Mouse (Mus musculus) neural tube, embryonic 14.5 days (tissue): ENCODE measurements around the gene Car15. TPM values are rescaled to one million over a fixed set of nuclear protein-coding genes. Genes with fewer than 3 reads are reported as not detected.

Experiments
- ATAC-seq: fragments of 200-750 bp; cut with Nextera tagmentation; 2 replicates; pipeline ENCODE4 v1.8.0; 2017; ENCODE audit warnings: low read depth, mild to moderate bottlenecking, moderate TSS enrichment, moderate library complexity
- H3K27ac ChIP-seq: fragments of 300-500 bp; sonication (generic); 2 replicates; pipeline ENCODE4 v1.5.1; 2014; ENCODE audit warnings: low read depth, mild to moderate bottlenecking, control low read depth, low read length, moderate library complexity, mixed read lengths
- H3K27me3 ChIP-seq: fragments of 300-500 bp; sonication (generic); 2 replicates; pipeline ENCODE4 v1.6.1; 2014; ENCODE audit warnings: low read length; ENCODE audit not compliant: control insufficient read depth, insufficient read depth
- H3K36me3 ChIP-seq: fragments of 300-500 bp; sonication (generic); 2 replicates; pipeline ENCODE4 v1.6.1; 2014; ENCODE audit warnings: low read length, mixed read lengths; ENCODE audit not compliant: control insufficient read depth, insufficient read depth
- H3K4me1 ChIP-seq: fragments of 300-500 bp; sonication (generic); 2 replicates; pipeline ENCODE4 v1.6.1; 2014; ENCODE audit warnings: low read length; ENCODE audit not compliant: control insufficient read depth, insufficient read depth
- H3K4me2 ChIP-seq: fragments of 300-500 bp; sonication (generic); 2 replicates; pipeline ENCODE4 v1.6.1; 2014; ENCODE audit warnings: mild to moderate bottlenecking, low read depth, low read length, control low read depth
- H3K4me3 ChIP-seq: fragments of 300-500 bp; sonication (generic); 2 replicates; pipeline ENCODE4 v1.5.1; 2014; ENCODE audit warnings: low read depth, low read length, control low read depth, mixed read lengths
- H3K9ac ChIP-seq: fragments of 300-500 bp; sonication (generic); replicated peaks from 2 replicates; pipeline ENCODE4 v1.6.1; 2014; ENCODE audit warnings: low read depth, mild to moderate bottlenecking, control low read depth, low read length, mixed read lengths
- H3K9me3 ChIP-seq: fragments of 300-500 bp; sonication (generic); 2 replicates; pipeline ENCODE4 v1.6.1; 2016; ENCODE audit warnings: low read length; ENCODE audit not compliant: control insufficient read depth
- WGBS: fragments of 180-500 bp; shearing (Covaris S2); extraction: QIAGEN DNeasy Blood & Tissue Kit; methylation state at CpG from one replicate; pipeline ENCODE4 v1.1.7; 2014; 5-methylcytosine and 5-hydroxymethylcytosine counted together
- polyA plus RNA-seq: library from polyadenylated mRNA; unstranded; fragments of >200 nt; fragmentation: Nextera tagmentation; extraction: Ambion mirVana; gene quantifications from 2 replicates; pipeline ENCODE4 v1.2.1, GENCODE M21; 2014

Car15 gene
- polyA plus RNA-seq, 1 experiment from 2014 or later = 3.9 TPM

DNA sequence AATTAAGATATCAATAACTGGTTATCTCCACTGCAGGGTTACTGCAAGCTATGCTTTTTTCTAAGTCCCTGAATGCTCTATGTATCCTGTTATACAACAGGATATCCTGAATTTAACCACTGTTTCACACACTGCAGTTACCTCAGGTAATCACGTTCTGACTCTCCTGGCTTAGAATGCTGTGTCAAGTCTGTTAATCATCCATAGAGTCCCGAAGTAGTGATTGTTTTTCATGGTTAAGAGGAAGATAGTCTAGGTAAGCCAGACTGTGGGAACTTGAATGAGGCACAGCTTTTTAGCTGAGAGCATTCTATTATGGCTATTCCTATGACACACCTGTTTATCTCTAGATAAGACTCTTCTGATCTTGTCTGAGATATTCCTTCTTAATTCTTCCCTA is 27.1 kb upstream of the Car15 start:
- Histone ChIP-seq H3K4me3 (no peak overlapping the region), H3K36me3 (no peaks in the 10 kb centered on the region), H3K27me3 (no peaks in the 10 kb centered on the region), H3K4me1 (no peaks in the 10 kb centered on the region), H3K9me3 (no peaks in the 10 kb centered on the region), H3K4me2 (no peak overlapping the region), H3K9ac (no peak overlapping the region), H3K27ac (no peak overlapping the region)
- no peak for ATAC-seq
- 98% methylated on average over 2 of the region's 2 CpGs for WGBS

GRCm38 (mm10) chr16:17858592-17858991 is 20.4 kb upstream of the Car15 start:
- Histone ChIP-seq H3K9me3 (no peaks in the 10 kb centered on the region), H3K27ac (no peak overlapping the region), H3K4me2 (no peak overlapping the region), H3K4me1 (no peaks in the 10 kb centered on the region), H3K9ac (no peak overlapping the region), H3K4me3 (no peak overlapping the region), H3K36me3 (peaks cover 39% of the 10 kb centered on the region), H3K27me3 (no peaks in the 10 kb centered on the region)
- ATAC-seq = peak; percentile 61

- H3K36me3 ChIP-seq = peaks cover 42% of the 10 kb centered on the region
- H3K4me1 ChIP-seq = no peaks in the 10 kb centered on the region
- H3K27me3 ChIP-seq = no peaks in the 10 kb centered on the region
- H3K9me3 ChIP-seq = no peaks in the 10 kb centered on the region
- H3K9ac ChIP-seq = no peak overlapping the region
- no peak overlapping the region for H3K27ac ChIP-seq
- 95% methylated on average over 7 of the region's 7 CpGs for WGBS
- H3K4me3 ChIP-seq = no peak overlapping the region
- H3K4me2 ChIP-seq = no peak overlapping the region
- ATAC-seq = no peak
Measured at GRCm38 (mm10) chr16:17857157-17857556, 19.0 kb upstream of the Car15 start.

GRCm38 (mm10) chr16:17853263-17853662 is 15.1 kb upstream of the Car15 start:
- Histone ChIP-seq H3K9ac (no peak overlapping the region), H3K36me3 (peaks cover 54% of the 10 kb centered on the region), H3K9me3 (no peaks in the 10 kb centered on the region), H3K4me1 (no peaks in the 10 kb centered on the region), H3K27ac (no peak overlapping the region), H3K27me3 (no peaks in the 10 kb centered on the region), H3K4me3 (no peak overlapping the region), H3K4me2 (no peak overlapping the region)
- ATAC-seq = no peak
- 85% methylated on average over 2 of the region's 2 CpGs for WGBS

- Histone ChIP-seq H3K4me3 (no peak overlapping the region), H3K4me1 (no peaks in the 10 kb centered on the region), H3K27ac (no peak overlapping the region), H3K4me2 (no peak overlapping the region), H3K9me3 (no peaks in the 10 kb centered on the region), H3K27me3 (no peaks in the 10 kb centered on the region), H3K36me3 (peaks cover 52% of the 10 kb centered on the region), H3K9ac (no peak overlapping the region)
- ATAC-seq = no peak
- WGBS = 95% methylated on average over 1 of the region's 1 CpGs
Measured at GRCm38 (mm10) chr16:17851860-17852259, 13.7 kb upstream of the Car15 start.

DNA sequence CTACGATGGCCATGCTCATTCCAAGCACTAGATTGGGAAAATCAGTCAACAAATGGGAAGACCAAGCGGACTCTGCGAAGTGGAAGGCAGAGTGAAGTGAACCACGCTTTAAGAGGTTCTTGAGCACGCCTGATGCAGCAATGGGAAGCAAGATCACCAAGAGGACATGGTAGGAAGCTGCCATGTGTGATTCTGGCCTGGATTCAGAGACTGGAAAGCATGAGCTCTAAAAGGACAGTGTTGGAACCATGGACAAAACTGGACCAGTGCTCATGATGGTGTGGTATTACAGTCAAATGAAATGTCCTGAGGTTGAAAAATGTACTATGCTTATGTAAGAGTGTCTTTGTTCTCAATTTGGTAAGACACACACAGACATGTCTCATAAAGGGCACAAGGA is 13.2 kb upstream of the Car15 start:
- Histone ChIP-seq H3K4me3 (no peak overlapping the region), H3K9me3 (no peaks in the 10 kb centered on the region), H3K36me3 (peaks cover 52% of the 10 kb centered on the region), H3K27me3 (no peaks in the 10 kb centered on the region), H3K4me1 (no peaks in the 10 kb centered on the region), H3K27ac (no peak overlapping the region), H3K4me2 (no peak overlapping the region), H3K9ac (no peak overlapping the region)
- WGBS = 96% methylated on average over 5 of the region's 5 CpGs
- no peak for ATAC-seq

- H3K36me3 ChIP-seq = peaks cover 56% of the 10 kb centered on the region
- 0 out of 2 replicates have a peak, but pooled peaks have one; percentile 34 for ATAC-seq
Measured at GRCm38 (mm10) chr16:17849486-17849885, 11.3 kb upstream of the Car15 start.

GRCm38 (mm10) chr16:17848928-17849327 is 10.8 kb upstream of the Car15 start:
- Histone ChIP-seq H3K27me3 (no peaks in the 10 kb centered on the region), H3K4me2 (no peak overlapping the region), H3K9me3 (no peaks in the 10 kb centered on the region), H3K4me1 (no peaks in the 10 kb centered on the region), H3K36me3 (peaks cover 62% of the 10 kb centered on the region), H3K27ac (0 out of 2 replicates have a peak overlapping the region, but pooled peaks have one; percentile 30), H3K4me3 (no peak overlapping the region), H3K9ac (no peak overlapping the region)
- WGBS = 20% methylated on average over 1 of the region's 1 CpGs
- ATAC-seq = peak; percentile 81; the same call in 1 of the 2 replicates

More at GRCm38 (mm10) chr16:17849486-17849885, 11.3 kb upstream of the Car15 start:
- WGBS = 89% methylated on average over 6 of the region's 6 CpGs
- no peak overlapping the region for H3K4me2 ChIP-seq
- H3K9me3 ChIP-seq = no peaks in the 10 kb centered on the region
- no peaks in the 10 kb centered on the region for H3K27me3 ChIP-seq
- no peaks in the 10 kb centered on the region for H3K4me1 ChIP-seq
- H3K9ac ChIP-seq = no peak overlapping the region
- H3K27ac ChIP-seq = no peak overlapping the region
- H3K4me3 ChIP-seq = no peak overlapping the region

DNA sequence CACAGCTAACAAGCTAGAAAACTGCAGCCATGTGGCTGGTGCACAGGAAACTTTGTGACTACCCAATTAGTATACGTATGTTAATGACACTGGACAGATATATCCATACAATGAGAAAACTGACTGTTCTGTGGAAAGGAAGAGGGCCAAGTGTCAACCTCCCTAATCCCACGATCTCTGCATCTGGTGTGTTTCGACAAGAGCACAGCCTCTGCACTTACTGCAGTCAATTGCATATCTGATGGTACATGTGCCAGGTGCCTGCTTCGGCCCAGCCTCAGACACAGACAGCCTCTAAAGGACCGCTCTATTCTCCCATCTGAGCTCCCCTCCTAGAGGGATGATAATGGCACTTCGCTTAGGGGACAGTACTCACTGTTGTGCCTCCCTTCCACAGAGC is 10.3 kb upstream of the Car15 start:
- no peaks in the 10 kb centered on the region for H3K4me1 ChIP-seq
- no peak overlapping the region for H3K4me3 ChIP-seq
- ATAC-seq = no peak
- H3K9me3 ChIP-seq = no peaks in the 10 kb centered on the region
- WGBS = 96% methylated on average over 6 of the region's 6 CpGs
- H3K9ac ChIP-seq = no peak overlapping the region
- no peaks in the 10 kb centered on the region for H3K27me3 ChIP-seq
- H3K27ac ChIP-seq = no peak overlapping the region
- peaks cover 65% of the 10 kb centered on the region for H3K36me3 ChIP-seq
- no peak overlapping the region for H3K4me2 ChIP-seq
